In genomic region chr11:77887373-77887960, GRCm38 (mm10) we compare ENCODE assay signal across 8 mouse cellular contexts. TPM values are rescaled to one million over a fixed set of nuclear protein-coding genes. Genes with fewer than 3 reads are reported as not detected.
A peak's percentile ranks its signal among the peaks of the same experiment; 100 is the strongest.
DNase-seq lines count a peak whose midpoint lies in the region; ATAC-seq and TF ChIP-seq lines count a peak whose summit lies in the region.

No protein-coding gene starts in this region.

- H3K4me3 ChIP-seq in heart, embryonic 12.5 days = no peak overlapping the region
- no peak overlapping the region for H3K4me3 ChIP-seq in heart, adult 2 months
- no peak overlapping the region for H3K4me3 ChIP-seq in embryonic facial prominence, embryonic 12.5 days
- no peak overlapping the region for H3K4me3 ChIP-seq in intestine, embryonic 16.5 days (ENCODE audit: low read length)
- H3K4me3 ChIP-seq in neural tube, embryonic 14.5 days (ENCODE audit: low read depth, low read length) = no peak overlapping the region

- no peak for TF ChIP-seq EP300 in heart, adult 2 months (IDR thresholded peaks at IDR 0.05; ENCODE audit: insufficient read depth, low read depth, low read length)

- no peak for TF ChIP-seq POLR2A in heart, adult 2 months (IDR thresholded peaks at IDR 0.05; ENCODE audit: insufficient read depth, low read depth, low read length)

- ATAC-seq in heart, embryonic 12.5 days (ENCODE audit: insufficient number of reproducible peaks, low FRiP score) = peak; percentile 69
- peak; percentile 32 for ATAC-seq in embryonic facial prominence, embryonic 12.5 days (ENCODE audit: insufficient number of reproducible peaks, insufficient read depth, low FRiP score, low TSS enrichment)
- no peak for ATAC-seq in intestine, embryonic 16.5 days
- peak; percentile 44; the same call in 1 of the 2 replicates for ATAC-seq in neural tube, embryonic 14.5 days (ENCODE audit: low read depth)

- peak overlapping the region; percentile 2; the same call in 1 of the 2 replicates for H3K4me2 ChIP-seq in heart, embryonic 12.5 days
- H3K4me2 ChIP-seq in embryonic facial prominence, embryonic 12.5 days (replicated peaks) = peak overlapping the region; percentile 1; the same call in 1 of the 2 replicates
- H3K4me2 ChIP-seq in intestine, embryonic 16.5 days (ENCODE audit: low read depth, low read length) = no peak overlapping the region
- H3K4me2 ChIP-seq in neural tube, embryonic 14.5 days (ENCODE audit: low read depth, low read length) = peak overlapping the region; percentile 16; the same call in 1 of the 2 replicates

- H3K36me3 ChIP-seq in heart, embryonic 12.5 days = no peaks in the 10 kb centered on the region
- no peaks in the 10 kb centered on the region for H3K36me3 ChIP-seq in heart, adult 2 months (ENCODE audit: control insufficient read depth, insufficient read depth, low read length)
- no peaks in the 10 kb centered on the region for H3K36me3 ChIP-seq in embryonic facial prominence, embryonic 12.5 days
- no peaks in the 10 kb centered on the region for H3K36me3 ChIP-seq in intestine, embryonic 16.5 days (ENCODE audit: control insufficient read depth, insufficient read depth, low read length)
- no peaks in the 10 kb centered on the region for H3K36me3 ChIP-seq in neural tube, embryonic 14.5 days (ENCODE audit: control insufficient read depth, insufficient read depth, low read length)

- no peak for TF ChIP-seq CTCF in heart, adult 2 months (IDR thresholded peaks at IDR 0.05)

- no peak overlapping the region for H3K9ac ChIP-seq in heart, embryonic 12.5 days
- no peak overlapping the region for H3K9ac ChIP-seq in heart, adult 2 months (ENCODE audit: low read depth, low read length)
- H3K9ac ChIP-seq in embryonic facial prominence, embryonic 12.5 days = no peak overlapping the region
- 0 out of 2 replicates have a peak overlapping the region, but pooled peaks have one; percentile 16 for H3K9ac ChIP-seq in intestine, embryonic 16.5 days (ENCODE audit: low read depth, low read length)
- peak overlapping the region; percentile 25; the same call in 1 of the 2 replicates for H3K9ac ChIP-seq in neural tube, embryonic 14.5 days (replicated peaks; ENCODE audit: low read depth, low read length)

- H3K4me1 ChIP-seq in heart, embryonic 12.5 days (replicated peaks) = peaks cover 43% of the 10 kb centered on the region
- no peaks in the 10 kb centered on the region; the same call in none of the 2 replicates for H3K4me1 ChIP-seq in heart, adult 2 months (ENCODE audit: control insufficient read depth, insufficient read depth, low read length)
- H3K4me1 ChIP-seq in embryonic facial prominence, embryonic 12.5 days = peaks cover 38% of the 10 kb centered on the region
- peaks cover 29% of the 10 kb centered on the region for H3K4me1 ChIP-seq in intestine, embryonic 16.5 days (ENCODE audit: control insufficient read depth, insufficient read depth, low read length)
- H3K4me1 ChIP-seq in neural tube, embryonic 14.5 days (ENCODE audit: control insufficient read depth, insufficient read depth, low read length) = peaks cover 32% of the 10 kb centered on the region

- no peak for DNase-seq in heart, adult 2 months
- peak; percentile 80 for DNase-seq in CD4-positive, CD25-positive, alpha-beta regulatory T cell, adult 2 months (ENCODE audit: low read depth, low spot score)
- no peak for DNase-seq in urinary bladder, postnatal 14 days (ENCODE audit: low spot score)
- DNase-seq in urinary bladder, postnatal 36 days (ENCODE audit: low spot score in 2 of 2) = no peak

- WGBS in heart, embryonic 12.5 days = 41% methylated on average over 17 of the region's 17 CpGs
- 43% methylated on average over 17 of the region's 17 CpGs for WGBS in heart, adult 2 months
- WGBS in embryonic facial prominence, embryonic 12.5 days = 23% methylated on average over 17 of the region's 17 CpGs
- 38% methylated on average over 17 of the region's 17 CpGs for WGBS in intestine, embryonic 16.5 days
- 24% methylated on average over 17 of the region's 17 CpGs for WGBS in neural tube, embryonic 14.5 days

- H3K9me3 ChIP-seq in heart, embryonic 12.5 days (replicated peaks) = no peaks in the 10 kb centered on the region
- no peaks in the 10 kb centered on the region for H3K9me3 ChIP-seq in embryonic facial prominence, embryonic 12.5 days
- H3K9me3 ChIP-seq in intestine, embryonic 16.5 days (ENCODE audit: control insufficient read depth, low read length) = no peaks in the 10 kb centered on the region
- no peaks in the 10 kb centered on the region for H3K9me3 ChIP-seq in neural tube, embryonic 14.5 days (ENCODE audit: control insufficient read depth, low read length)

- H3K79me2 ChIP-seq in heart, adult 2 months (replicated peaks; ENCODE audit: control insufficient read depth, insufficient read depth, low read length) = no peaks in the 10 kb centered on the region

- no peak overlapping the region for H3K27ac ChIP-seq in heart, embryonic 12.5 days (ENCODE audit: poor library complexity, severe bottlenecking)
- no peak overlapping the region for H3K27ac ChIP-seq in heart, adult 2 months
- no peak overlapping the region for H3K27ac ChIP-seq in embryonic facial prominence, embryonic 12.5 days
- H3K27ac ChIP-seq in intestine, embryonic 16.5 days (ENCODE audit: low read length) = no peak overlapping the region
- H3K27ac ChIP-seq in neural tube, embryonic 14.5 days (ENCODE audit: low read depth, low read length) = peak overlapping the region; percentile 82

- H3K27me3 ChIP-seq in heart, embryonic 12.5 days (replicated peaks) = no peaks in the 10 kb centered on the region
- H3K27me3 ChIP-seq in heart, adult 2 months (ENCODE audit: control insufficient read depth, insufficient read depth, low read length) = peaks cover 1% of the 10 kb centered on the region
- H3K27me3 ChIP-seq in embryonic facial prominence, embryonic 12.5 days = peaks cover 7% of the 10 kb centered on the region; the same call in 1 of the 2 replicates
- no peaks in the 10 kb centered on the region for H3K27me3 ChIP-seq in intestine, embryonic 16.5 days (replicated peaks; ENCODE audit: control insufficient read depth, insufficient read depth, low read length)
- no peaks in the 10 kb centered on the region; the same call in 1 of the 2 replicates for H3K27me3 ChIP-seq in neural tube, embryonic 14.5 days (ENCODE audit: control insufficient read depth, insufficient read depth, low read length)

- intact Hi-C loops in heart, adult 2 months (cut with DNase I) = no loop called here

RNA-seq across cellular contexts. Expression of gene Pipox, which starts 6.4 kb away (rescaled TPM):
- 2.3 and 3.1 TPM in 2 replicates for polyA plus RNA-seq in heart, embryonic 12.5 days (2016; fragmentation: Nextera tagmentation; extraction: Ambion mirVana)
- total RNA-seq in heart, adult 2 months (2021) = under 1 TPM; 0.52 to 0.77 TPM
- 0.47 and 0.82 TPM in 2 replicates for polyA plus RNA-seq in heart, adult 2 months (2012; rRNA removed)
- polyA plus RNA-seq in embryonic facial prominence, embryonic 12.5 days (2016; fragmentation: Nextera tagmentation; extraction: Ambion mirVana) = 1.7 and 3.2 TPM in 2 replicates
- polyA plus RNA-seq in intestine, embryonic 16.5 days (2015; fragmentation: Nextera tagmentation; extraction: Ambion mirVana) = 55.9 and 65.6 TPM in 2 replicates
- 4.6 and 6.7 TPM in 2 replicates for polyA plus RNA-seq in neural tube, embryonic 14.5 days (2014; fragmentation: Nextera tagmentation; extraction: Ambion mirVana)

RNA-seq across cellular contexts. Expression of gene Sez6, which starts 43.1 kb away (rescaled TPM):
- polyA plus RNA-seq in heart, embryonic 12.5 days (2016; fragmentation: Nextera tagmentation; extraction: Ambion mirVana) = 0.18 TPM in 1 of 2 replicates, not detected in the other
- total RNA-seq in heart, adult 2 months (2021) = under 1 TPM; 0.68 to 0.80 TPM
- polyA plus RNA-seq in heart, adult 2 months (2012; rRNA removed) = 0.59 and 0.70 TPM in 2 replicates
- polyA plus RNA-seq in embryonic facial prominence, embryonic 12.5 days (2016; fragmentation: Nextera tagmentation; extraction: Ambion mirVana) = 2.0 and 2.4 TPM in 2 replicates
- 0.48 and 0.56 TPM in 2 replicates for polyA plus RNA-seq in intestine, embryonic 16.5 days (2015; fragmentation: Nextera tagmentation; extraction: Ambion mirVana)
- polyA plus RNA-seq in neural tube, embryonic 14.5 days (2014; fragmentation: Nextera tagmentation; extraction: Ambion mirVana) = 121 and 145 TPM in 2 replicates

Comparison
In these comparisons a context has a peak if more than half of its experiments do, and no peak if none do; other contexts are left out.
1. H3K9ac ChIP-seq: peak in intestine, embryonic 16.5 days (single experiment) and neural tube, embryonic 14.5 days (single experiment); none in heart, embryonic 12.5 days (single experiment), heart, adult 2 months (single experiment) and embryonic facial prominence, embryonic 12.5 days (single experiment).
2. RNA of gene Sez6, which starts 43.1 kb away (polyA plus RNA-seq): 121 to 145 TPM in neural tube, embryonic 14.5 days; 2.0 to 2.4 TPM in embryonic facial prominence, embryonic 12.5 days, 0.59 to 0.70 TPM in heart, adult 2 months, 0.48 to 0.56 TPM in intestine, embryonic 16.5 days and 0.18 TPM in heart, embryonic 12.5 days; every median in the first group is over 10 times any median in the second.